Mouse (Mus musculus) lung, postnatal 0 days (tissue): Measurements from ENCODE around the gene Ugt3a2.

ENCODE experiments used
- CTCF ChIP-seq: IDR thresholded peaks from 2 replicates; pipeline ENCODE4 v1.5.1; 2016; ENCODE audit warnings: antibody characterized with exemption, mild to moderate bottlenecking
- EP300 ChIP-seq: IDR thresholded peaks from 2 replicates; pipeline ENCODE4 v1.6.1; 2016; ENCODE audit warnings: antibody characterized with exemption, mild to moderate bottlenecking, control low read depth

- no peak for TF ChIP-seq CTCF
- TF ChIP-seq EP300: no peak
Measured at GRCm38 (mm10) chr15:9368774-9369173, 33.4 kb downstream of the Ugt3a2 start.
